ENCODE assay signal across 8 mouse cellular contexts in genomic region chr13:45577784-45578183, GRCm38 (mm10).
DNase-seq lines count a peak whose midpoint lies in the region; ATAC-seq and TF ChIP-seq lines count a peak whose summit lies in the region.

No protein-coding gene starts in this region.

- peak; percentile 52 for DNase-seq in midbrain, embryonic 14.5 days
- DNase-seq in midbrain, embryonic 10.5 days (ENCODE audit: low spot score): no peak
- peak; percentile 44 for DNase-seq in brain, adult 2 months (ENCODE audit: low read depth, low spot score)
- peak; percentile 71 for DNase-seq in heart, postnatal 4 days
- peak; percentile 67 for DNase-seq in lung, postnatal 0 days (ENCODE audit: low spot score)
- DNase-seq in cerebellum, adult 9-11 months: no peak
- DNase-seq in layer of hippocampus, postnatal 36 days: no peak
- no peak for DNase-seq in layer of hippocampus, postnatal 25 days (ENCODE audit: extremely low spot score in 1 of 2, low spot score in 1 of 2)

- no peak overlapping the region for H3K4me2 ChIP-seq in midbrain, embryonic 14.5 days (ENCODE audit: low read length)
- no peak overlapping the region for H3K4me2 ChIP-seq in lung, postnatal 0 days (replicated peaks; ENCODE audit: low read depth, low read length)

- no peaks in the 10 kb centered on the region for H3K4me1 ChIP-seq in midbrain, embryonic 14.5 days (ENCODE audit: control insufficient read depth, insufficient read depth, low read length)
- no peaks in the 10 kb centered on the region for H3K4me1 ChIP-seq in midbrain, embryonic 10.5 days
- no peaks in the 10 kb centered on the region; the same call in 1 of the 2 replicates for H3K4me1 ChIP-seq in lung, postnatal 0 days (ENCODE audit: insufficient read depth, low read depth, low read length)

- no peaks in the 10 kb centered on the region for H3K9me3 ChIP-seq in midbrain, embryonic 14.5 days (ENCODE audit: control insufficient read depth, low read length)
- H3K9me3 ChIP-seq in midbrain, embryonic 10.5 days (replicated peaks): no peaks in the 10 kb centered on the region
- H3K9me3 ChIP-seq in lung, postnatal 0 days (ENCODE audit: low read length): no peaks in the 10 kb centered on the region

- no peak overlapping the region for H3K4me3 ChIP-seq in midbrain, embryonic 14.5 days (replicated peaks; ENCODE audit: low read depth, low read length)
- H3K4me3 ChIP-seq in midbrain, embryonic 10.5 days: no peak overlapping the region
- no peak overlapping the region for H3K4me3 ChIP-seq in lung, postnatal 0 days (ENCODE audit: low read depth, low read length)

- peak; percentile 68 for TF ChIP-seq CTCF in lung, postnatal 0 days (IDR thresholded peaks at IDR 0.05)

- no peaks in the 10 kb centered on the region for H3K27me3 ChIP-seq in midbrain, embryonic 14.5 days (ENCODE audit: control insufficient read depth, insufficient read depth, low read length)
- H3K27me3 ChIP-seq in midbrain, embryonic 10.5 days (ENCODE audit: low read depth, poor library complexity, severe bottlenecking): no peaks in the 10 kb centered on the region
- no peaks in the 10 kb centered on the region for H3K27me3 ChIP-seq in lung, postnatal 0 days (replicated peaks; ENCODE audit: insufficient read depth, low read length)

- no peak overlapping the region for H3K27ac ChIP-seq in midbrain, embryonic 14.5 days (replicated peaks; ENCODE audit: low read depth, low read length)
- H3K27ac ChIP-seq in midbrain, embryonic 10.5 days (replicated peaks): no peak overlapping the region
- no peak overlapping the region for H3K27ac ChIP-seq in lung, postnatal 0 days (ENCODE audit: low read length)

- no peaks in the 10 kb centered on the region for H3K36me3 ChIP-seq in midbrain, embryonic 14.5 days (ENCODE audit: control insufficient read depth, insufficient read depth, low read length)
- no peaks in the 10 kb centered on the region for H3K36me3 ChIP-seq in midbrain, embryonic 10.5 days
- H3K36me3 ChIP-seq in lung, postnatal 0 days (ENCODE audit: insufficient read depth, low read length): no peaks in the 10 kb centered on the region

- TF ChIP-seq EP300 in lung, postnatal 0 days (IDR thresholded peaks at IDR 0.05): 0 out of 2 replicates have a peak, but pooled peaks have one; percentile 15

- no peak overlapping the region for H3K9ac ChIP-seq in midbrain, embryonic 14.5 days (replicated peaks; ENCODE audit: low read length)
- H3K9ac ChIP-seq in lung, postnatal 0 days (replicated peaks; ENCODE audit: low read depth): no peak overlapping the region

- ATAC-seq in midbrain, embryonic 14.5 days (ENCODE audit: low FRiP score, low TSS enrichment): no peak
- peak; percentile 58 for ATAC-seq in lung, postnatal 0 days

- WGBS in midbrain, embryonic 14.5 days: 53% methylated on average over 2 of the region's 2 CpGs
- 60% methylated on average over 2 of the region's 2 CpGs for WGBS in midbrain, embryonic 10.5 days
- 26% methylated on average over 2 of the region's 2 CpGs for WGBS in lung, postnatal 0 days

Comparison
In these comparisons a context has a peak if more than half of its experiments do, and no peak if none do; other contexts are left out.
1. DNase-seq: peak in midbrain, embryonic 14.5 days (single experiment), brain, adult 2 months (single experiment), heart, postnatal 4 days (single experiment) and lung, postnatal 0 days (single experiment); none in midbrain, embryonic 10.5 days (single experiment), cerebellum, adult 9-11 months (single experiment), layer of hippocampus, postnatal 36 days (0 of 2) and layer of hippocampus, postnatal 25 days (0 of 2).